Mouse (Mus musculus) olfactory bulb, adult 2 months (tissue): Measurements from ENCODE around the gene Setd7. TPM values are rescaled to one million over a fixed set of nuclear protein-coding genes. Genes with fewer than 3 reads are reported as not detected.

ENCODE experiments used
- H3K27ac ChIP-seq: fragments of 200-500 bp; 2 replicates; pipeline ENCODE4 v1.5.1; 2012; ENCODE audit warnings: low read depth, low read length; ENCODE audit not compliant: insufficient read depth
- H3K4me1 ChIP-seq: fragments of 200-500 bp; 2 replicates; pipeline ENCODE4 v1.6.1; 2012; ENCODE audit warnings: low read length; ENCODE audit not compliant: control insufficient read depth, insufficient read depth
- H3K4me3 ChIP-seq: fragments of 200-500 bp; 2 replicates; pipeline ENCODE4 v1.5.1; 2012; ENCODE audit warnings: mild to moderate bottlenecking, low read depth, low read length, moderate library complexity; ENCODE audit not compliant: insufficient read depth
- CTCF ChIP-seq: fragments of 200-500 bp; IDR thresholded peaks from 2 replicates; pipeline ENCODE4 v1.5.1; 2012; ENCODE audit warnings: low read depth, mild to moderate bottlenecking, low read length, moderate library complexity; ENCODE audit not compliant: insufficient read depth
- POLR2A ChIP-seq: fragments of 200-500 bp; IDR thresholded peaks from 2 replicates; pipeline ENCODE4 v1.6.1; 2012; ENCODE audit warnings: mild to moderate bottlenecking, low read depth, low read length, moderate library complexity; ENCODE audit not compliant: insufficient read depth
- WGBS: fragments of 180-500 bp; shearing (Covaris S2); methylation state at CpG from one replicate; pipeline ENCODE4 v1.1.7; 2018; 5-methylcytosine and 5-hydroxymethylcytosine counted together
- polyA plus RNA-seq: library from polyadenylated mRNA; stranded (reverse); fragments of >200 nt; gene quantifications from 2 replicates; pipeline ENCODE4 v1.2.4, GENCODE M21; 2012; ENCODE audit warnings: low replicate concordance; ENCODE audit not compliant: missing spikeins, insufficient read depth, insufficient read length

Setd7 gene
- polyA plus RNA-seq, 1 experiment: not detected

GRCm38 (mm10) chr3:51548987-51549579 is 11.6 kb downstream of the Setd7 start:
- Histone ChIP-seq H3K4me3 (no peak overlapping the region), H3K4me1 (peaks cover 42% of the 10 kb centered on the region), H3K27ac (no peak overlapping the region)
- WGBS: 73% methylated on average over 17 of the region's 17 CpGs
- no peak for TF ChIP-seq POLR2A
- no peak for TF ChIP-seq CTCF

GRCm38 (mm10) chr3:51547577-51547976 is 13.1 kb downstream of the Setd7 start:
- H3K27ac ChIP-seq: 0 out of 2 replicates have a peak overlapping the region, but pooled peaks have one; percentile 18
- H3K4me3 ChIP-seq: no peak overlapping the region
- TF ChIP-seq POLR2A: no peak
- TF ChIP-seq CTCF: no peak
- WGBS: 64% methylated on average over 6 of the region's 6 CpGs
- H3K4me1 ChIP-seq: peaks cover 31% of the 10 kb centered on the region

DNA sequence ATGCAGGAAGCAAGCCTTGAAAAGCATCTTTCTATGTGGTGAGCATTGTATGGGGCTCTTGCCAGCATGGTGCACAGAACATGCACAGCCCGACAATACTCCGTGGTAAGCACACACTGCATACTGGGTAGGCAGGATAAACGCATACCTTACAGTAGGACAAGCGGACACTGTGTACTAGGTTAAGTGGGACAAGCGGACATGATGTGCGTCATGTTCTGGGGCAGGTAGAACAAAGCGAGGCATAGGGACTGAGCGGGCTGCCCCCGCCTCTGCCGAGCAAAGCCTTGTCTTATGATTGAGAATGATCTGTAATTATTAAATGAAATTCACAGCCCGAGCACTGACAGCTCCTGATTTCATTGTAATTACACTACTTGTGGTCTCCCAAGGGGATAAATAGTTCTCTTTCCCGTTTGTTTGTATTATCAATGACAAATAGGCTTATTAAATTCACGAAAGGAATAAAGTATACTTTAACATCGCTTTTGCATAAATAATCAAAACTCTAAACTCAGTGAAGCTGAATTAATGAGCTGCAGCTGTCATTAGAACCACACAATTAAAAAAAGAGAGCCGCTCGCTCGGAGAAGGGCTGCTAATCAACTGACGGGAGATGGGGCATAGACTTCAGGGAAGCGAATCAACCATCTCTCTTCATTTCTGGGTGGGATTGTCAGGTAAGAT is 16.1 kb downstream of the Setd7 start:
- H3K4me3 ChIP-seq: no peak overlapping the region
- peaks cover 23% of the 10 kb centered on the region for H3K4me1 ChIP-seq
- TF ChIP-seq CTCF: no peak
- TF ChIP-seq POLR2A: no peak
- H3K27ac ChIP-seq: no peak overlapping the region
- WGBS: 46% methylated on average over 19 of the region's 19 CpGs

GRCm38 (mm10) chr3:51540659-51541058 is 20.0 kb downstream of the Setd7 start:
- 84% methylated on average over 9 of the region's 9 CpGs for WGBS
- peaks cover 11% of the 10 kb centered on the region for H3K4me1 ChIP-seq
- TF ChIP-seq POLR2A (no peak), CTCF (no peak)

DNA sequence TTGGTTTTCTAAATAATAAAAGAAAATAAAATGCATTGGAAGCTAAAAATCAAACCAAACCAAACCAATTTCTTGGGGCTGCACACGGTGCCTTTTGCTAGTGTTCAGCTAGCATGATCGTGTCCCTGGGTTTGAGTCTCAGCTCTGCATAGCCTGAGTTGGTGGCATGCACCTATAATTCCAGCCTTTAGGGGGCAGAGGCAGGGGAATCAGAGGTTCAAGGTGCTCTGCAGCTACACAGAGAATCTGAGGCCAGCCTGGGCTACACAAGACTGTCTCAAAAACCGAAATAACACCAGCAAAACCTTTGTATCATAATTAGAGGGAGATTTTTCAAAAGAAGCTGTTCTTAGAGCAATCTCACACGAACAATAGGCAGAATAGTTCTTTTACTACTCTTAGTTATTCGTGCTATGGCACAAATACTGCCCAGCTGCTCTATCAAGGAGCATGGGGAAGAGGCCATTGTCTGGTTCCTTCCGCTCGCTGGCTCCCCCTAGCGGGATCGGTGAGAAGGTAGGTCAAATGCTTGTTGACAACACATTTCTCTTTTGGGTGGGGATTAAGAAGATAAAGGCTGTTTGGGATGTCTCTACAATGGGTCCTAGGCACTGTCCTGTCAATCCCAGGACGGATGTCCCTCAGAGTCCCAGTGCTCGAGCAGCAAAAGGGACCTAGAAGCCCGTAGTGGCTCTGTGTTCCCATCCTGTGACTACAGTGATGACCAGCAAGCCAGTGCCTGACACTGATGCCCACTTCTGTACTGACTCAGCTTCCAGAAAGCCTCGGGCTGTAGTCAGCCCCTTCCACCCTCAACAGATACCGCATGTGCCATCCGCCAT is 20.9 kb downstream of the Setd7 start:
- peaks cover 7% of the 10 kb centered on the region for H3K4me1 ChIP-seq
- no peak overlapping the region for H3K4me3 ChIP-seq
- WGBS: 47% methylated on average over 15 of the region's 15 CpGs
- peak; percentile 33; the same call in 1 of the 2 replicates for TF ChIP-seq CTCF
- no peak for TF ChIP-seq POLR2A
- H3K27ac ChIP-seq: no peak overlapping the region

More at GRCm38 (mm10) chr3:51540659-51541058, 20.0 kb downstream of the Setd7 start:
- no peak overlapping the region for H3K4me3 ChIP-seq
- H3K27ac ChIP-seq: no peak overlapping the region

DNA sequence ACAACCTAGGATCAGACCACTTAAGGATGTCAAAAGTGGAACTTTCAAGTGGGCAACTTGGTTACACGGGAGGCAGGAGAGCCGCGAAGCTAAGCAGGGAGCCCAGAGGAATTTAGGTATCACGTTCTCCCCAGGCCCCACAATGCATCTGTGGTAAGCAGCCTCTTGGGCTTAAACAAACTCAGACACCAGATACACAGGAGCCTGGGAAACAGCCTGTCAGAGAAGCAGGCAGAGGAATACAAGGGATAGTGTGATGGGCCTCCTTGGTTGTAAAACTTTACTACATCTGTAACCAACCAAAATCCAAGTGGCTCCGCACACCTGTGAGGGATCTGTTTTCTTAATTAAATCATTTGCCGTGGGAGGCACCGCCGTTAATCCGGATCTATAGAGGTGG is 26.7 kb downstream of the Setd7 start:
- no peak overlapping the region for H3K27ac ChIP-seq
- WGBS: 86% methylated on average over 9 of the region's 9 CpGs
- H3K4me3 ChIP-seq: no peak overlapping the region
- peaks cover 8% of the 10 kb centered on the region; the same call in 1 of the 2 replicates for H3K4me1 ChIP-seq
- no peak for TF ChIP-seq CTCF
- no peak for TF ChIP-seq POLR2A

DNA sequence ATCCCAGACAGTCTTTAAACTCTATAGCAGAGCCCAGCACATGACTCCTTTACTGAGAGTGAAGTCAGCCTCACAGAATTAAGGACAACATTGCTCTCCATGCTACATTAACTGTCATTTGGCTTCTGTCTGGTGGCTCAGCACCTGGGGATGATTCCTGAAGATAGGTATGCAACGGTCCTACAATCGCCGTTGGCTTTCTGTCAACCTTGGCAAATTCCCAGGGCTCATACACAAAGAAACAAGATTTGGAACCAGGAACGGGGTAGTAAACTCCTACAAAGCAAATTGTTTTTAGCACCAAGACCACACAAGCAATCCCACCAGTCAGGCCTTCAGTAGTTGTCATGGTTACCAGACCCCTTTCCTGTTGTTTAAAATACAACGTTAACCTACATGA is 27.1 kb downstream of the Setd7 start:
- TF ChIP-seq POLR2A (no peak), CTCF (no peak)
- H3K4me1 ChIP-seq: peaks cover 8% of the 10 kb centered on the region; the same call in 1 of the 2 replicates
- no peak overlapping the region for H3K4me3 ChIP-seq
- WGBS: 38% methylated on average over 5 of the region's 5 CpGs
- no peak overlapping the region for H3K27ac ChIP-seq

DNA sequence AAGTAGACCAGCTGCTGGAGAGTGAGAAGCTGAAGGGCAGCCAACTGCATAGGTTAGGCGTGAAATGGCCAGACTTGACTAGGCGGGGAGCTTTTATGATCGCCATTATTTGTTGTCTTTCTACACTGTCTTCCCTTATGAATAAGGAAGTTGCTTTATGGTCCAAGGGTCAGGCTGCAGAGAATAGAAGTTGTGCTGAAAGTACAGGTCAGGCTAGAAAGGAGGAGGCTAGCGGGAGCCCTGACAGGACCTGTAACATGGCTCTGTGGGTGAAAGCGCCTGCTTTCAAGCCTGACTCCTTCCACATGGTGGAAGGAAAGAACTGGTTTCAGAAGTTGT is 28.4 kb downstream of the Setd7 start:
- Histone ChIP-seq H3K4me3 (no peak overlapping the region), H3K4me1 (peaks cover 8% of the 10 kb centered on the region; the same call in 1 of the 2 replicates), H3K27ac (peak overlapping the region; percentile 46)
- TF ChIP-seq CTCF (no peak), POLR2A (no peak)
- WGBS: 59% methylated on average over 5 of the region's 5 CpGs
